Mouse (Mus musculus): Measurements from ENCODE around the gene Uchl3.

Uchl3 gene

DNA sequence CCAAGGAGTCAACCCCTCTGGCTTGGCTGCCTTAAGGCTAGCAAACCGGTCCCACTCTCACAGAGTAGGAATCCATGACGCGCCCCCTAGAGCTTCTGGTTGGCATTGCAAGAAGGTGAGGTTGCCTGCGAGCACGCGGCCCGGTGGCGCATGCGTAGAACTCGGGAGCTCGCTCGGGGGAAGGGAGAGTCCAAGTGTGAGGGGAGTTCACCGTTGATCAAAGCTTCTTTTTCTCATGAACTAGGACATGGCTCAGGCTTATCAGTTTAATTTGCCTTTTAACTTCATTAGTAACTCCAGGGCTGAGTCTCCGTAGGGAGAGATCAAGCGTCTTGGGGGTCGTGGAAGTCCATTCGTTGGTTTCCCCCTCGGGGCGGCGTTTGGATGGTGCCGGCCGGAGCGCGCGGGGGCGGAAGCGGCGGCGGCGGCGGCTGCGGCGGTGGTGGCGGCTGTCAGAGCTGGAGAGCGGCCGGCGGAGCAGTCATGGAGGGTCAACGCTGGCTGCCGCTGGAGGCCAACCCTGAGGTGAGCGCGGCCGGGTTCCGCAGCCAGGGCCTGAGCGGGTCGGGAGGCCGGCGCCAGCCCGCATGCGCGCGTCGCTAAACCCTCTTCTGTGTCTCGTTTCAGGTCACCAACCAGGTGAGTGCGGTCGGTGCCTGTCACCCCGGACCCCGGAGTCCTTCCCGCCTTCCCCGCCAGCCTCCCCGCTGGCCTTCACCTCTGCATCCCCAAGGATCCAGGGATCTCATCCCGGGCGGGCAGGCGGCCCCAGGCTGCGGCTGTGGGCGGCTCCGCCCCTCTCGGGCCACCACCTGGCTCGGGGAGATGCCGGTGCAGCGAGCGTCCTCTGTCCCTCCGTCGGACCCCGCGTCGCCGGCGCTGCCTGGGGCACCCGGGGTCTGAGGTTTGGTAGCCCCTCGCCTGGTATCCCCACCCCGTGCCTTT is at the start of gene Uchl3:
Uchl3 (plus strand) TSS at position 387 of the 945 bp plus-strand sequence.
- peak; percentile 97 for DNase-seq (ENCODE audit: low read depth, low spot score)

DNA sequence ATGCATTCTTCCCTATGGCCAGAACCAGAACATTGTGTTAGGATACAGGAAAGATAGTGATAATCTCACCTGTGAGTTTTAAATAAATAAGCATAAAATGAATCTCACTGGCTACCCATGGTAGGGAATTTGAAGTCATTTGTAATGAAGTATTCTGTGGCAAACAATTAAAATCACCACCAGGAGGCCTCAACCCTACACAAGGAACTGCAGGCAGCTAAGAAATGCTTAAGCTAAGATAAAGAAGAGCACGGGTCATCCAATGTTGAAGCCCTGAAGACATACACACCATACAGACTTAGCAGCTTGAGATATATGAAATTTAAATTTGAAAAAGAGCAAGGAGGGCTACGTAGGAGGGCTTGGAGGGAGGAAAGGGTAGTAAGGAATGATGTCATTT is 47.9 kb upstream of the Uchl3 start:
- peak; percentile 53 for DNase-seq (ENCODE audit: low read depth, low spot score)

DNA sequence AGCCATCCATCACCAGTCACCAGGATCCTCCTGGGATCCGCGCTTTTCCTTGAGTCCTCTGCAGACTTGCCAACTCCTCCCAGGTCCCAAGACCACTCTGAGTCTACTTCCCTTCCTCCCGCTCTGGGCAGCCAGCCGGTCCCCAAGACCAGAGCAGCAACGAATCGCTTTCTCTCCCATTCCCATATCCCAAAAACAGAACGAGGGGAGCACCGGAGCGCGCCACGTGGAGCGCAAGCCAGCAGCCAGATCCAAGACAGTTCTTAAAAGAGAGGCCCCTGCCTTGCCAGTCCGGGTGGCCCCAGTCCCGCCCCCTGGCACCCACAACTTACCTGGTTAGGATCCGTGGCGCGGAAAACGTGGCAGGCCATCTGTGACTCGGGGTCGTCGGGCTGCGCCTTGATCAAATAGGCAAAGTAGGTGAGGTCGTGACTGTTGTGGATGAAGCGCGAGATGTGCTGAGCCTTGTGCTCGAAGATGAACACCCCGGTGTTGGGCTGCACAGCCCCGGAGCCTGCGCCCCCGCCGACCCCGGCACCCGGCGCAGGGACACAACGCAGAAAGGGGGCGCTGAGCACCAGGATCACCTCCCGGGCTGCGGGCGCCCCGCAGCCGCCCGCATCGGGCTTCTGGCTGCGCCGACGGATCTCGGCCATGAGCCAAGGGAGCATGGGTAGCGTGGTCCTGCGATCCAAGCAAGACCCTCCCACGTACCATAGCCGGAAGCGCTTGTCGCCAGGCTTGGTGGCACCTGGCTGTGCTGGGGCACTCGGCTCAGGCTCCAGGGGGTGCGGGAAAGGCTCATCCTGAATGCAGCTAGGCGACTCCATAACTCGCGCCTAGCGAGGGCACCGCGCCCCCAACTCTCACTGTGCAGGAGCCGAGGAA is 45.9 kb upstream of the Uchl3 start:
- peak; percentile 39 for DNase-seq (ENCODE audit: low read depth, low spot score)

DNA sequence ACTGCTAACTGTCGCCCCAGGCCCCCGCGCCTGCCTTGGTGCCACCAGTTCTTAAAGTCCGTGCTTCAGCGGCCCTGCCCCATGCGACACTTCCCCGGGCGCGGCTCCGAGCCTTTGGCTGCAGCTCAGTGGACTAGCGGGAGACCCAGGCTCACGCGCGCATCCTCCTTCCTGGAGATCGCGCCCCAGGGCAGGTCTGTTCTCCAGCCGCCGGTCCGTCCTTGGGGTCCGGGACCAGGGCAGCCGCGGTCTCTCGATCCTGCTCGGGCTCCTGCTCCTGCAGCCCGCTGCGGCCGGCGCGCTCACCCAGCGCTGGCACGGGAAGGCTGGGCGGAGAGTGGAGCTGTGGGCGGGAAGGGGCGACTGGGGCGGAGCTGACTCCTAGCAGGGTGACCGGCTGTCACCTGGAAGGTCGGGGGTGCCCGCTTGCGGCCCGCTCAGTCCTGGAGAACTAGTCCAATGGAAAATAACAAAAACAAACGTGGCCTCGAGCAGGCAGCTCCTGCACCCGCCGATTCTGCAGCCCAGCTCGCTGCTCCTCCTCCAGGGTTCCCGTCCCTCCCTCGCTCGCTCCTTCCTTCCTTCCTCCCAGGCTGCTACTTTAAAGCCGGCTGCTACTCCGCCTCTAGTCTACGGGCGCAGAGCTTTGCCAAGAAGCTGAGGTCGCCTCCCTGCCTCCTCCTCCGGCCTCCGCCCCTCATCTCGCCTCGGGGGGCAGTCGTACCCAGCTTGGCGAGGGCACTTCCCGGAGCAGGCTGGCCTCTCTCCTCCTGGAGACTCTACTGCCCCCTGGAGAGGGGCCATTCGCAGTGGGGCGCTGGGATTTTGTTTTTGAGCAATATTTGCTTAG is 45.0 kb upstream of the Uchl3 start, which contains the start of gene Tbc1d4:
Tbc1d4 (minus strand) TSS at position 673 of the 850 bp plus-strand sequence.
- peak; percentile 94 for DNase-seq (ENCODE audit: low read depth, low spot score)

DNA sequence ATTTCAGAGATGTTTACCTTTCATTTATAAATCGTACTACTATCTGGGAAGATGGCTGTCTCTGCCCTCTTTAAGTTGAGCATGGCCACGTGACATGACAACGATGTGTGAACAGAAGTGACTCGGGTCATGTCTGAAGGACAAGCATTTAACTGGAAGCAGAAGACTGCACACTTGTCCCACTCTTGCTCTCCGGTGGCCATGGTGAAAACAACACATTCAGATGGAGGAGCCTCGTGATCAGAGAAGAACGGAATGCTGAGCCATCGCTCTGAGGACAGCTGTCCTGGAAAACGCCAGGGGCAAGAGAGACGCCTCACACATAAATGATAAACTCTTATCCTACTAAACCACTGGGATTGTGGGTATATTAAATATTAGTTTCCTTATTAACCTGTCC is 43.1 kb upstream of the Uchl3 start:
- DNase-seq (ENCODE audit: low read depth, low spot score), result no peak

DNA sequence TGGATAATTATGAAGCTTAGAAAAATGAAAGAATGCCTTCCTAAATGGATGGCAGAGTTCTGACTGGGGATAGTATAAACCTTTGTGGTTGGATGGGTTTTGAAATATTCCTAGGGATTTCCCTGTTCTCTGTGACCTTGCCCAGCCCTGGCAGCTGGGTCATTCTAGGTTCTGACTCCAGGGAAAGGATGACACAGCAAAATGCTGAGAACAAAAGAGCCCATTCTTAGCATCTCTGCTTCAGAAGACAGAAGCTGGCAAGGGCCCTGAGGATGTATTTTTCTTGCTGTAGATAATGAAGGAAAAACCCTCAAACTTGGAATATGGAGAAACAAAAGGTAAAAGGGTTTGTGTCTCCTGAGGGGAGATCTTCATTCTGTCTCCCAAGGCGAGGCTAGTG is 40.6 kb upstream of the Uchl3 start:
- peak; percentile 70 for DNase-seq (ENCODE audit: low read depth, low spot score)

DNA sequence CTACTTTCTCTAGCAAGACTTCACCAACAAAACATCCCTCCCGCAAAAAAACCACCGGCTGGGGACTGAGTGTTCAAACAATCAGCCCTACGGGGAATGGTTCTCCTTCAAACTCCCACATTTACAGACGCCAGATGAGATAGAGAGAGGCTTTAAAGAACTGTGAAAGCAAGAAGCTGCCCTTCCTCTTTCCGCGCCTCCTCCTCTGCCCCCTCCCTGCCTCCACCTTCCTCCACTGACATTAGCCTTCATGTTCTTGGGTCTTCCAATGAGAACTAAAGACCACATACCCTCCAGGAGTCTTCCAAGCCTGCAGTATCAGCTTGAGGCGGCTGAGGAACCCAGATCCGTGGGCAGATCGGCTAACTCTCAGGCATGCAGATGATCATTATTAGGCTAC is 37.6 kb upstream of the Uchl3 start:
- DNase-seq (ENCODE audit: low read depth, low spot score), result no peak

DNA sequence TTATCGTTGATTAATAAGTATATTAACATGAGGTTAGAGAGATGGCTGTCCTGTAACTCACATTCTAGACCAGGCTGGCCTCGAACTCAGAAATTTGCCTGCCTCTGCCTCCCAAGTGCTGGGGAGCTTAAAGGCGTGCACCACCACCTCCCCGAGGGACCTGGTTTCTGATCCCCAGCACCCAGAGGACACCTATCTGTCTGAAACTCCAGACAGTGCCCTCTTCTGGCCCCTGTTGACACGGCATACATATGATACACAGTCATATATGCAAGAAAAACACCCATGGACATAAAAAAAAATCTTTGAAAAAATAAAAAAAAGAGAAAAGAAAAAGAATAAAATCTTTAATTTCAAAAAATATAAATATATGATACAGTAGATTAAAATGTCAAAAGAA is 36.1 kb upstream of the Uchl3 start:
- peak; percentile 18 for DNase-seq (ENCODE audit: low read depth, low spot score)

DNA sequence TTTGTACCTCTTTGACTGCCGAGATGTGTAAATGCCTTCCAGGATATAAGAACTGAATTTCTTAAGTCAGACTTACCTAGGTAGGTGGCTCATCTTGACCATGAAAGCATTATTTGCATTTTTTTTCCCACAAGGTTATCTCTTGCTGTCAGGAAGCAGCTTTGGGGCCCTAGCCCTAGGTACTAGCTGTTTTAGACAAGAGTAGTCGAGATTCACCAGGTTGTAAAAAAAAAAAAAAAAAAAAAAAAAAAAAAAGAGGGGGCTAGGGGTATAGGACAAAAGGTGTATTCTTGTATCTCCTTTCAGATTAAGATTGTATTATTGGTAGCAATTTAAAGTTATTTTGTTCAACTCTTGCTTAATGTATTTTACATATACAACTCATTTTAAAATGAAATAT is 23.2 kb upstream of the Uchl3 start:
- no peak for DNase-seq (ENCODE audit: low read depth, low spot score)

DNA sequence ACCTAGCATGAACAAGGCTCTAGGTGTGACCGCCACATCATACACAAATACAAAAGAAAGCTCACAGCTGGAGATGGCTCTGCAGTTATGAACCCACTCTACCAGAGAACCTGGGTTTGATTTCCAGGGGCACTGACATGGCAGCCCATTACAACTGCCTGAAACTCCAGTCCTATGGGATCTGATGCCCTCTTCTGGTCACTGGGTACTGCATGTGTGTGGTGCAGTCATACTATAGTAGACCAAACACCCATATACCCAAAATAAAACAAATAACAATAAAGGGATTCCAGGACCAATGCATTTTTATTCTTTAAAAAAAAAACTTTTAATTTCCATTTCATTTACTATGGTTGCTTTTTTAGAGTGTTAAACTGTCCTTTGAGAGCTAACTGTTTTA is 18.0 kb upstream of the Uchl3 start:
- DNase-seq (ENCODE audit: low read depth, low spot score), result peak; percentile 25

DNA sequence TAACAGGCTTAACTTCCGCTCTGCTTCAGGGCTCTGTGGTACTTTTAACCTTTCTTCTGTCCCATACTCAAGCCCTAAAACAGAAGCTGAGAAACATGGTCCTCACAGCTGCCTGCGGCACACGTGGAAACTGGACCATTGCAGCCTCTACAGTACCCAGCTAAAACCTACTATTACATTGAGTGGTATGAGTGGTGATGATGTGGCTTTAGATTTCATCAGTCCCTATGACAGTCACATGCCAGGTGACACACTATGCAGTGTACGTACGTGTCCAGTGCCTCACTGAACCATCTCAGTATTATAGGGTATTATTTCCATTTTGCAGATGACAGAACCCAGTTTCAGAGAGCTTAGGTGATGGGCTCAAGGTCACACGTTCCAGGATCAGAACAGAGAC is 16.4 kb upstream of the Uchl3 start:
- no peak for DNase-seq (ENCODE audit: low read depth, low spot score)

DNA sequence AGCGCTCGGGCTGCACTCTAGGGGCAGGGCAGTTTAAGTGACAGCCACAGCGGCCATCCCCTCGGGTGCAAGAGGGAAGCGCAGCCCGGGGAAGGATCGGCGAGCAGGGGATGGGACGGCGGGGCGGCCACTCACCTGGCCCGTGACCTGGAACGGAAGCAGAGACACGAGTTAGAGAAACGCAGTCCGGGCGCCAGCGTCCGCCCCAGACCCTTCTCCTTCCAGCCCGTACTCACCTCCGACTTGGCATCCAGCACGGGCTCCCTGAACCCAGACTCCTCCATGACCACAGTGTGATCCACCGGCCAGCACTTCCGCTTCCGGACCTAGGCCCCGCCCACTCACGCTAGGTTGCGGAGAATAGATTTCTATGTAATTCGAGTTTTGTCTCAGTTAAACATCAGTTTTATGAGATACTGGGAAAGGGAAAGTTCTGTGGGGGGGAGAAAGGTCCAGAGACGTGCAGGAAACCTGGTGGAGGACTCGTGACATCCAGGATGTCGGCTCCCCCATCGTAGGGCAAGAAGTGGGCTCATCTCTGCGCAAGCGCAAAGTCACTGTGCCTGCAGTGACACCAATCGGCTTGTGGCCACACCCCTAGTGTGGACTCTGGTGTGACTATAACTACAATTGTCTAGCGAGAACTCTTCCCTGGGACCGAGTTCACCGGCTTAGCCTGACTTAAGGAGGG is 13.5 kb upstream of the Uchl3 start, which contains the start of gene Commd6:
Commd6 (minus strand) TSS at position 534 of the 691 bp plus-strand sequence.
- peak; percentile 97 for DNase-seq (ENCODE audit: low read depth, low spot score)

DNA sequence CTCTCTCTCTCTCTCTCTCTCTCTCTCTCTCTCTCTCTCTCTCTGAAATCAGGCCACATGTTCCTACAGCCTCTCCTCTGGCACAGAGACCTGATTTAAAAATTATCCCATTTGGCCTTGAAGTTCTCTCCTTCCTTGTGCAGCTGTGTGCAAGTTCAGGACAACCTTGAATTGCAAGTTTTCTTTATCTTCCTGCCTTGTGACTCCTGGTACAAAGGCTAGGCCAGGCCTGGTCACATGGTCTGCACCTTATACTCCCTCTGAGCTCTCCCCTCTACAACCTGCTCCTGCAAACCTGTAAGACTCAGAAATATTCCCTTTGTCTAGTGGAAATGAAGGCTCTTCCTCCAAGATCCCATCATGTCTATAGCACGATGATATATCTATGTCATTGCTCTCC is 8.8 kb upstream of the Uchl3 start:
- DNase-seq (ENCODE audit: low read depth, low spot score), result no peak

DNA sequence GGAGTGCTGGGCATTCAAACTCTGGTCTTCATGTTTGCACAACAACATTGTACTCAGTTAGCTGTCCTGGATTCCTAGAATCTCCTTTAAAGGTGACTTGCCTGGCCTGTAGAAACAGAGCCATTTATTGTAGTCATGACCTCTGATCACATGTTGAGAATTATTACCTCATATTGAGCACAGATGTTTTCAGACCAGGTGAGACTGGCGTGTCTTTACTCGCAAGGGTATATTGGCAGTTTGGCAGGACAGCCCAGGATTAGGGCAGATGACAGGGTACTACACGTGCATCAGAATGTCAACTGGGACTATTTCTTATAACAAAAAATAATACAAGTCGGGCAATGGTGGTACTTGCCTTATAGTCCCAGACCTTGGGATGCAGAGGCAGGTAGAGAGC is 3.2 kb upstream of the Uchl3 start:
- no peak for DNase-seq (ENCODE audit: low read depth, low spot score)

DNA sequence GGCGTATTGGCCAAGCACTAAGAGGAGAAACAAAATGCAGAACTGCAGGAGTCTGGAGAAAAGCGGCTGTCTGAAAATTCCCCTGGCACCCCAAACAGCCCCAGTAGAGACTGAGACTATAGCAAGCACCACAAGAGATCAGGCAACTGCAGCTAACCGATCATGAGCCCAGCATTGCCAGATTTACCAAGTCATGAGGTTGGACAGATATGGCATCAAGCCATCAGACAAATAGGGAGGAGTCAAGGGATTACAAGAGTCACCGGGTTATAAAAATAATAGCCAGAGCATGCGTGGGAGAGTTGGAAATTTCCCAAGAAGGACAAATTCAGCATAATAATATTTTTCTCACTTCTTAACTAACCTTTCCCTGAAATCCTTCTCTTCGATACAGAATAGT is 1.2 kb upstream of the Uchl3 start:
- peak; percentile 21 for DNase-seq (ENCODE audit: low read depth, low spot score)

DNA sequence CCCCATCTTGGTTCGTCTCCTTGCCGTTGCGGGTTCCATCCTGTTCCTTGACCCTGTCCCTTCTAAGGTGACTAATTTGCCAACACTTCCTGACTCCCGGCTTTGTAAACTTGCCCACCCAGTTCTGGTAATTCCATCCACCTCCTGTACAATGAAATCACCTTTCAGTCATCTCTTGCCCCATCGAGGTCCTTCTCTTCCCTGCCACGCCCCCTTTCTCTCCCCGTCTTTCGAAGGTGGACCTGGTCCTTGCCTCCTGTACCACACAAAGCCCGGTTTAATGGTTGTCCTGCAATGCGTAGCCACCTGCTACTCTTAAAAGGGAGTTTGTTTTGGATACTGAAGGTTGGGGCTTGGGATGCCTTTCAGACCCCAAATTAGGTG is 751 bp downstream of the Uchl3 start:
- peak; percentile 29 for DNase-seq (ENCODE audit: low read depth, low spot score)

DNA sequence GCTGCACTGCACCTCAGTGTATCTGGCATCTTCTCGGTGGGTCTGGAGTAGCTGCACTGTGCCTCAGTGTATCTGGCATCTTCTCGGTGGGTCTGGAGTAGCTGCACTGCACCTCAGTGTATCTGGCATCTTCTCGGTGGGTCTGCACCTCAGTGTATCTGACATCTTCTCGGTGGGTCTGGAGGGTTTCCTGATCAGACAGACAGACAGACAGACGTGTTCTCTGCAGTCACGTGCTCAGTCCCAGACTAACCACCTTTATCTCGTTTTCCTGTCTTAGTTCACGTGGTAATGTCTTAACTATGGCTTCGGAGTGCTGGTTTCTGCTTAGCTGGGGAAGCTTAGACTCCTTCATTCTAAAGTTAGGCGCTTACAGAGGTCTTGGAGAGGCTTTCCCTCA is 2.5 kb downstream of the Uchl3 start:
- no peak for DNase-seq (ENCODE audit: low read depth, low spot score)

DNA sequence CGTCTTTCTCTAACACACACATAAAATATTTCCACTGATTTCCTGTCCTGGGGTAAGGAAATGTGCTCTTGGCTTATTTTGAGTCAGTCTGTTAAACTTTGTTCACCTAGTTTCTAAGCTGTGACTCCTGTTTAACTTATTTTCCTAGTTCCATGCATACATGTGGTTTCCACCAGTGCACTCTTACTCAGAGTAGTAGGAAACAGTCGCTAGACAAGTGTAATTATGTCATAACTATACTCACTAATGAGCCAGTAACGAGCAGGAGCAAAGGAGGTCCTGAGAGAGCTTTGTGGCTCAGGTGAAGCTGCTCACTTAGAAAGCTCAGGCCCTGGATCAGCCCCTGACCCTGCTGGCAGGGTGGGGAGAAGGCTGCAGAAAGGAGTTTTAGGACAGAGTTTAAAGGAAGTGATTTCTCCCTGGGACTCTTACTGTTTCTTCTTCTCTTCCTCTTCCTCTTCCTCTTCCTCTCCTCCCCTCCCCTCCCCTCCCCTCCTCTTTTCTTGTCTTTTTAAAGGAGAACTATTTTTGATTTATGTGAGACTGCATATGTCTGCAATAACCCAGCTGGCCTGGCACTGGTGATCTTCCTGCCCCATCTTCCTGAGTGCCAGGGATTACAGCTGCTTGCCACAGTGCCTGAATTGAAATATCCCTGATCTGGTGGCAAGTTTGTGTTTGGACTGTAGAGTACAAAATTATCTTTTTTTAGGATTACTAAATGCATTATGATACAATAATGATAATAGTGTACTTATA is 8.1 kb downstream of the Uchl3 start:
- no peak for DNase-seq (ENCODE audit: low read depth, low spot score)

DNA sequence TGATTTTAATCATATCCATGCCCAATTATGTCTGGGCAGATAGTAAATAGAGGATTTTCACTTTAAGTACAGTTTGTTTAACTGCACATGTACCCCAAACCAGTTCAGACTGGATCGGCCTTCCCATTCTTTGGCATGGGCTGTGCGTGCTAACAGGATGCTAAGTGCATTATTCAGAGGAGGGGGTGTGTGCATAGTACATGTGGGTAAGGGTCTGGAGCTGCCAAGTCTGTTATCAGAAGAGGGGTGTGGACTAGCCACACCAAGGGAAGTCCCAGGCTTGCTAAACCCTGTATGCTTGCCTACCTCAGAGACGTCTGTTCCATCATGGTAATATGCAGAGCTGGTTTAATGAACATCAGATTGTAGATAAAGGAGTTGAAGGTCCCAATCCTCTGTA is 10.5 kb downstream of the Uchl3 start:
- no peak for DNase-seq (ENCODE audit: low read depth, low spot score)

DNA sequence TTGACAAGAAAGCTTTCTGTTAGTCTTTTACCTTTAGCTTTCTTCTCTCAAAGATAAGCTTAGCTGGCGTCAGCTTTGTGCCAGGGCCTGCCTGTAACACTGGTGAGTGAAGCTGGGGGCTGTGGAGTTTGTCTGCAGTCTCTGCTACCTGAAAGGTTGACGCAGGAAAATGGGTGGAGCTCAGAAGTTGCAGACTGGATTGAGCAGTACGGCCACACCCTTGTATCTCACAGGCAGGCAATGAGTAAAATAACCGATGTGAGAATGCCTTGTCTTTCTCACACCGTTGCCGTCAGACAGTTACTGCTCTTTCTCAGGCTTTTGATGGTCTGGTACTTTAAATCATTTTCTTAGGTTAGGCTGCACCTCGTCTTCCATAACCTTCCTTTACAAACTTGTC is 12.3 kb downstream of the Uchl3 start:
- DNase-seq (ENCODE audit: low read depth, low spot score), result no peak
